Mouse (Mus musculus): ENCODE measurements around the gene Pnpla7. TPM values are rescaled to one million over a fixed set of nuclear protein-coding genes. Genes with fewer than 3 reads are reported as not detected.
A peak's percentile ranks its signal among the peaks of the same experiment; 100 is the strongest.

Gene Pnpla7
- polyA plus RNA-seq, 1 experiment from 2014 or later, result 6.6 TPM

GRCm38 (mm10) chr2:24974906-24975703, 728 bp upstream of the Pnpla7 start, which contains the start of gene Mrpl41:
Gene Mrpl41, minus strand, starts transcription at chr2:24975098.
- ATAC-seq (ENCODE audit: low read depth), result peak; percentile 99
- peaks cover 10% of the 10 kb centered on the region for H3K36me3 ChIP-seq (ENCODE audit: control insufficient read depth, insufficient read depth, low read length)
- H3K4me2 ChIP-seq (ENCODE audit: low read depth, low read length), result peak within 1 kb of the TSS; percentile 92
- peak within 1 kb of the TSS; percentile 94 for H3K27ac ChIP-seq (ENCODE audit: low read length)
- H3K9ac ChIP-seq (ENCODE audit: low read length), result peak within 1 kb of the TSS; percentile 76
- H3K9me3 ChIP-seq (ENCODE audit: control insufficient read depth, low read length), result no peaks in the 10 kb centered on the region
- no peaks in the 10 kb centered on the region for H3K27me3 ChIP-seq (ENCODE audit: control insufficient read depth, insufficient read depth, low read depth, low read length)
- H3K4me1 ChIP-seq (replicated peaks; ENCODE audit: control insufficient read depth, insufficient read depth, low read length), result peaks cover 12% of the 10 kb centered on the region
- WGBS, result under 1% methylated on average over 64 of the region's 64 CpGs
- H3K4me3 ChIP-seq (ENCODE audit: low read length), result peak within 1 kb of the TSS; percentile 75

- H3K4me1 ChIP-seq (replicated peaks; ENCODE audit: control insufficient read depth, insufficient read depth, low read length), result peaks cover 12% of the 10 kb centered on the region
- H3K27me3 ChIP-seq (ENCODE audit: control insufficient read depth, insufficient read depth, low read depth, low read length), result no peaks in the 10 kb centered on the region
- H3K36me3 ChIP-seq (ENCODE audit: control insufficient read depth, insufficient read depth, low read length), result peaks cover 5% of the 10 kb centered on the region; the same call in 1 of the 2 replicates
- H3K27ac ChIP-seq (ENCODE audit: low read length), result no peak overlapping the region
- H3K9ac ChIP-seq (ENCODE audit: low read length), result no peak overlapping the region
- no peak overlapping the region for H3K4me2 ChIP-seq (ENCODE audit: low read depth, low read length)
- no peak overlapping the region for H3K4me3 ChIP-seq (ENCODE audit: low read length)
- no peak for ATAC-seq (ENCODE audit: low read depth)
- no peaks in the 10 kb centered on the region for H3K9me3 ChIP-seq (ENCODE audit: control insufficient read depth, low read length)
- 89% methylated on average over 5 of the region's 5 CpGs for WGBS
Observed at GRCm38 (mm10) chr2:24976960-24977359, 1.1 kb downstream of the Pnpla7 start.

GRCm38 (mm10) chr2:24987762-24988161, 11.9 kb downstream of the Pnpla7 start:
- Histone ChIP-seq H3K4me3 (ENCODE audit: low read length) (no peak overlapping the region), H3K9me3 (ENCODE audit: control insufficient read depth, low read length) (no peaks in the 10 kb centered on the region), H3K27me3 (ENCODE audit: control insufficient read depth, insufficient read depth, low read depth, low read length) (no peaks in the 10 kb centered on the region), H3K4me2 (ENCODE audit: low read depth, low read length) (no peak overlapping the region), H3K4me1 (replicated peaks; ENCODE audit: control insufficient read depth, insufficient read depth, low read length) (no peaks in the 10 kb centered on the region), H3K27ac (ENCODE audit: low read length) (no peak overlapping the region), H3K36me3 (ENCODE audit: control insufficient read depth, insufficient read depth, low read length) (no peaks in the 10 kb centered on the region), H3K9ac (ENCODE audit: low read length) (no peak overlapping the region)
- 57% methylated on average over 2 of the region's 2 CpGs for WGBS
- ATAC-seq (ENCODE audit: low read depth), result no peak

GRCm38 (mm10) chr2:24995332-24995731, 19.5 kb downstream of the Pnpla7 start:
- Histone ChIP-seq H3K27ac (ENCODE audit: low read length) (no peak overlapping the region), H3K4me3 (ENCODE audit: low read length) (no peak overlapping the region)
- 89% methylated on average over 6 of the region's 6 CpGs for WGBS

GRCm38 (mm10) chr2:24996471-24996870, 20.6 kb downstream of the Pnpla7 start:
- ATAC-seq (ENCODE audit: low read depth), result no peak
- Histone ChIP-seq H3K4me2 (ENCODE audit: low read depth, low read length) (no peak overlapping the region), H3K27me3 (ENCODE audit: control insufficient read depth, insufficient read depth, low read depth, low read length) (no peaks in the 10 kb centered on the region), H3K27ac (ENCODE audit: low read length) (no peak overlapping the region), H3K9ac (ENCODE audit: low read length) (no peak overlapping the region), H3K4me3 (ENCODE audit: low read length) (no peak overlapping the region), H3K4me1 (replicated peaks; ENCODE audit: control insufficient read depth, insufficient read depth, low read length) (no peaks in the 10 kb centered on the region), H3K9me3 (ENCODE audit: control insufficient read depth, low read length) (no peaks in the 10 kb centered on the region), H3K36me3 (ENCODE audit: control insufficient read depth, insufficient read depth, low read length) (no peaks in the 10 kb centered on the region)
- WGBS, result 87% methylated on average over 2 of the region's 2 CpGs

More at GRCm38 (mm10) chr2:24995332-24995731, 19.5 kb downstream of the Pnpla7 start:
- Histone ChIP-seq H3K27me3 (ENCODE audit: control insufficient read depth, insufficient read depth, low read depth, low read length) (no peaks in the 10 kb centered on the region), H3K4me2 (ENCODE audit: low read depth, low read length) (no peak overlapping the region), H3K36me3 (ENCODE audit: control insufficient read depth, insufficient read depth, low read length) (no peaks in the 10 kb centered on the region), H3K9ac (ENCODE audit: low read length) (no peak overlapping the region), H3K4me1 (replicated peaks; ENCODE audit: control insufficient read depth, insufficient read depth, low read length) (no peaks in the 10 kb centered on the region), H3K9me3 (ENCODE audit: control insufficient read depth, low read length) (no peaks in the 10 kb centered on the region)
- ATAC-seq (ENCODE audit: low read depth), result no peak

- Histone ChIP-seq H3K9me3 (ENCODE audit: control insufficient read depth, low read length) (no peaks in the 10 kb centered on the region), H3K4me1 (replicated peaks; ENCODE audit: control insufficient read depth, insufficient read depth, low read length) (no peaks in the 10 kb centered on the region), H3K27ac (ENCODE audit: low read length) (no peak overlapping the region), H3K9ac (ENCODE audit: low read length) (no peak overlapping the region), H3K36me3 (ENCODE audit: control insufficient read depth, insufficient read depth, low read length) (no peaks in the 10 kb centered on the region), H3K4me3 (ENCODE audit: low read length) (no peak overlapping the region), H3K27me3 (ENCODE audit: control insufficient read depth, insufficient read depth, low read depth, low read length) (no peaks in the 10 kb centered on the region), H3K4me2 (ENCODE audit: low read depth, low read length) (no peak overlapping the region)
- 63% methylated on average over 3 of the region's 3 CpGs for WGBS
- peak; percentile 52; the same call in 1 of the 2 replicates for ATAC-seq (ENCODE audit: low read depth)
Observed at GRCm38 (mm10) chr2:25000544-25001235, 24.9 kb downstream of the Pnpla7 start.

GRCm38 (mm10) chr2:25003946-25004786, 28.3 kb downstream of the Pnpla7 start:
- no peak overlapping the region for H3K4me2 ChIP-seq (ENCODE audit: low read depth, low read length)
- ATAC-seq (ENCODE audit: low read depth), result no peak
- 79% methylated on average over 9 of the region's 9 CpGs for WGBS
- H3K27me3 ChIP-seq (ENCODE audit: control insufficient read depth, insufficient read depth, low read depth, low read length), result no peaks in the 10 kb centered on the region
- H3K36me3 ChIP-seq (ENCODE audit: control insufficient read depth, insufficient read depth, low read length), result no peaks in the 10 kb centered on the region
- H3K9me3 ChIP-seq (ENCODE audit: control insufficient read depth, low read length), result no peaks in the 10 kb centered on the region
- no peak overlapping the region for H3K27ac ChIP-seq (ENCODE audit: low read length)
- H3K4me3 ChIP-seq (ENCODE audit: low read length), result no peak overlapping the region
- H3K9ac ChIP-seq (ENCODE audit: low read length), result no peak overlapping the region
- no peaks in the 10 kb centered on the region for H3K4me1 ChIP-seq (replicated peaks; ENCODE audit: control insufficient read depth, insufficient read depth, low read length)

- no peak for ATAC-seq (ENCODE audit: low read depth)
- Histone ChIP-seq H3K9ac (ENCODE audit: low read length) (no peak overlapping the region), H3K27ac (ENCODE audit: low read length) (no peak overlapping the region), H3K4me2 (ENCODE audit: low read depth, low read length) (no peak overlapping the region), H3K9me3 (ENCODE audit: control insufficient read depth, low read length) (no peaks in the 10 kb centered on the region), H3K4me3 (ENCODE audit: low read length) (no peak overlapping the region), H3K36me3 (ENCODE audit: control insufficient read depth, insufficient read depth, low read length) (no peaks in the 10 kb centered on the region), H3K27me3 (ENCODE audit: control insufficient read depth, insufficient read depth, low read depth, low read length) (no peaks in the 10 kb centered on the region), H3K4me1 (replicated peaks; ENCODE audit: control insufficient read depth, insufficient read depth, low read length) (no peaks in the 10 kb centered on the region)
- WGBS, result 88% methylated on average over 1 of the region's 1 CpGs
Observed at GRCm38 (mm10) chr2:25006767-25007166, 30.9 kb downstream of the Pnpla7 start.

- no peak overlapping the region for H3K9ac ChIP-seq (ENCODE audit: low read length)
- ATAC-seq (ENCODE audit: low read depth), result no peak
- no peak overlapping the region for H3K4me2 ChIP-seq (ENCODE audit: low read depth, low read length)
- no peak overlapping the region for H3K4me3 ChIP-seq (ENCODE audit: low read length)
- H3K4me1 ChIP-seq (replicated peaks; ENCODE audit: control insufficient read depth, insufficient read depth, low read length), result no peaks in the 10 kb centered on the region
- no peaks in the 10 kb centered on the region for H3K36me3 ChIP-seq (ENCODE audit: control insufficient read depth, insufficient read depth, low read length)
- no peaks in the 10 kb centered on the region for H3K9me3 ChIP-seq (ENCODE audit: control insufficient read depth, low read length)
- no peaks in the 10 kb centered on the region for H3K27me3 ChIP-seq (ENCODE audit: control insufficient read depth, insufficient read depth, low read depth, low read length)
- no peak overlapping the region for H3K27ac ChIP-seq (ENCODE audit: low read length)
Observed at GRCm38 (mm10) chr2:25008250-25008649, 32.4 kb downstream of the Pnpla7 start.

All from lung, embryonic 16.5 days (tissue).